Mouse (Mus musculus) left cerebral cortex, postnatal 36 days (tissue): ENCODE results near the gene Lrrc36. TPM values are rescaled to one million over a fixed set of nuclear protein-coding genes. Genes with fewer than 3 reads are reported as not detected.

Experiments
- DNase-seq, 2 experiments: peaks; one replicate each; pipeline ENCODE4 v3.0.0; 2021 to 2022; ENCODE audit warnings: low spot score in 2 of 2, mixed read lengths in 1 of 2
- intact Hi-C: fragments of 180-260 bp; cut with DNase I; formaldehyde crosslinking; loops from one replicate; pipeline ENCODE4 v1.15.1; 2025
- total RNA-seq, 2 experiments: library from RNA; stranded (reverse); gene quantifications; 2 replicates each; pipeline ENCODE4 v1.2.3; 2021

The Lrrc36 gene
- total RNA-seq, 2 experiments from 2014 or later, result 0.32 to 0.37 TPM

- intact Hi-C loops, result no loop called here
- DNase-seq, result no peak
Observed at GRCm38 (mm10) chr8:105476161-105476560, 62.8 kb downstream of the Lrrc36 start.

- no peak for DNase-seq
- intact Hi-C loops, result no loop called here
Observed at GRCm38 (mm10) chr8:105476628-105477413, 63.5 kb downstream of the Lrrc36 start.

- no peak for DNase-seq
- intact Hi-C loops, result no loop called here
Observed at GRCm38 (mm10) chr8:105477792-105478191, 64.4 kb downstream of the Lrrc36 start.

- no peak for DNase-seq
- intact Hi-C loops, result no loop called here
Observed at GRCm38 (mm10) chr8:105481013-105481412, 67.6 kb downstream of the Lrrc36 start.

DNA sequence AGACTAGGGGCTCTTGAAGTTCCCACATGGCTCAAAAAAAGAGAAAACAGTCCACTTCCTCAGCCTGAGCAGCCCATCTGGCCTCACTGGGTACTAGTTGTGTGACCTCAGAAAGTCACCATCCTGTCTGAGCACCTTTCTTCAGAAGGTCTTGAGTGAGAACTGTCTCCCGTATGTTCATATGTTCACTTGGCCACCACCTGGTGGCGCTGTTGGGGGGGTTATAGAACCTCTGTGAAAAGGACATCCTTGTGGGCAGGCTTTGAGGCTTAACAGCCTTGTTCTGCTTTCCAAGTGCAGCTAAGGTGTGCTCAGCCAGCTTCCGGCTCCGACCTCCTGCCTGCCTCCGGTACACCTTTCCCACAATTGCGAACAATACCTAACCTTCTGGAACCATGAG, 68.1 kb downstream of the Lrrc36 start:
- no peak for DNase-seq
- intact Hi-C loops, result no loop called here

DNA sequence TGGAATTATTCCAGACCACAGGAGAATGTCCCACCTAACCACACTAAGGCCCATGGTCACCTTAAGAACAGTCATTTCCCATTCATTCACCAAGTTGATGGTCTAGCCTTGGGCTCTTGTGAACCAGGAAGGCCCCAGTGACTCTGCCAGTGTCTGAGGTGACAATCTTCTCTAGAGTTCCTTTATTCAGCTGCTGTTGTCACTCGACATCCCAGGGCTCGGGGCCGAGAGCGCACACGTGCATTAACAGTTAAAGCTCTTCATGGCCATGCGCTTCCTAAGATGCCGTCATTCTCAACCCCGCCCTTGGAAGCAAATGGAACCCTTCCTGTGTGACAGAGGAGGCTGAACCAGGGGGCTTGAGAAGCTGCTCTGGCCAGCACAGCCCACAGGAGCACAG, 68.8 kb downstream of the Lrrc36 start:
- DNase-seq, result no peak
- intact Hi-C loops, result no loop called here

GRCm38 (mm10) chr8:105483212-105484029, 70.0 kb downstream of the Lrrc36 start:
- intact Hi-C loops, result no loop called here
- DNase-seq, result no peak

GRCm38 (mm10) chr8:105484030-105484368, 70.6 kb downstream of the Lrrc36 start:
- intact Hi-C loops, result no loop called here
- no peak for DNase-seq

DNA sequence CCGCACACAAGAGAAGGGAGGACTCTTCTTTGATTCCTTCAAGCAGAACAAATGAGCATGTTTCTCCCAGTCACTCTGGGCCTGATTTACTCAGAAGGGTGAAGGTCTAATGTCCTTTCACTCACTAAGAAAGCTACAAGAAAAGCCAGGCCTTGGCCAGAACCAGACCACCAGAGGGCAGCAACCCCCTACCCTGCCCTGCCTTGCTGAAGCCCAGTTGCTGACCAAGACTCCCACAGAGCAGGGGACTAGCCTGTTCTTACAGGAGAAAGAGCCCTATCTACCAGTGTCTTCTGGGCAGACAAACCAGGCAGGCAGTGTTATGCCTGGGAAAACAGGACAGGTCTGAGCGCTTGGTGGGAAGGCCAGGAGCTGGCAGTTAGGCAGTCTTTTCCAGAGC, 71.0 kb downstream of the Lrrc36 start:
- DNase-seq, result no peak
- intact Hi-C loops, result no loop called here

- intact Hi-C loops, result no loop called here
- DNase-seq, result no peak
Observed at GRCm38 (mm10) chr8:105488082-105488481, 74.7 kb downstream of the Lrrc36 start.

GRCm38 (mm10) chr8:105489281-105489680, 75.9 kb downstream of the Lrrc36 start:
- intact Hi-C loops, result no loop called here
- DNase-seq, result no peak

GRCm38 (mm10) chr8:105493495-105493894, 80.1 kb downstream of the Lrrc36 start:
- intact Hi-C loops, result no loop called here
- DNase-seq, result no peak

- intact Hi-C loops, result no loop called here
- DNase-seq, result no peak
Observed at GRCm38 (mm10) chr8:105494566-105494965, 81.2 kb downstream of the Lrrc36 start.

DNA sequence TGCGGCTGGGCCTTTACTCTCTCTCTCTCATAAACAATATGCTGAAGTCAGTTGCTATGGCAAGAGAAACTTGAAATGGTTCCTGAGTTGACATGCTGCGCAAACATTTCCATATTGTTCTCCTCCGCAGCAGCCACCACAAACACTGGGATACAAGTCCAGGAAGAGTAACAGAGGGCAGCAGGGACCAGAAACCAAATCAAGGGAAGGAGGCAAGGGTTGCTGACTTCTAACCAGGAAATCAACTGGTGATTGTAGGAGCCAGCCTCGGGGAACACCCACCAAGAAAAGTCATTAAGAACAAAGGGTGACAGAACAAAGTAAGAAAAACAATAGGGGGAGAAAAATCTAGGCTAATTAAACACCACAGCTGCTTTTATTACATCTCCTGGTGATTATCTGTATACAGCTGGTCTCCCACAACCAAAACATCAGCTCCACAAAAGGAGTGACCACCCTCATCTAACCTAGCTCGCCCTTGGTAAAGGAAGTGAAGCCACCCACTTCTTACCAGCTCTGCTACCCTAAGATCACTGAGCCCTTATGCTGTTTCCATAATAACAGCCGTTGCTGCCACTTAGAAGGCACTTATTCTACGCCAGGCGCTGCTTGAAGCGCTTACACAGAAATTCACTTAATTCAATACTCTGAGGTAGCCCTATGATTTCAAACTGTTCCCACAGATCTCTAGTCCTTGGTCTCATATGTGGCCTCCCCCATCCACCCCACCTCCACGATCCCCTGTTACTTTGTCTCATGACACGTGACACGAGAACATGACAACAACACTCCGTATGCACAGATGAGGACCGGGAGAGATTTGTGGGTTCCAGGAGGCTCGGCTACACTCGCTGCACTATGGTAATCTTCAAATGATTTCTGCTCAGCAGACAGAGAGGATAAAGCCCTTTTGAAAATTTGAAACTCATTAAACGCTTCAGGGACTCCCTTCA, 82.3 kb downstream of the Lrrc36 start:
- no peak for DNase-seq
- intact Hi-C loops, result no loop called here

DNA sequence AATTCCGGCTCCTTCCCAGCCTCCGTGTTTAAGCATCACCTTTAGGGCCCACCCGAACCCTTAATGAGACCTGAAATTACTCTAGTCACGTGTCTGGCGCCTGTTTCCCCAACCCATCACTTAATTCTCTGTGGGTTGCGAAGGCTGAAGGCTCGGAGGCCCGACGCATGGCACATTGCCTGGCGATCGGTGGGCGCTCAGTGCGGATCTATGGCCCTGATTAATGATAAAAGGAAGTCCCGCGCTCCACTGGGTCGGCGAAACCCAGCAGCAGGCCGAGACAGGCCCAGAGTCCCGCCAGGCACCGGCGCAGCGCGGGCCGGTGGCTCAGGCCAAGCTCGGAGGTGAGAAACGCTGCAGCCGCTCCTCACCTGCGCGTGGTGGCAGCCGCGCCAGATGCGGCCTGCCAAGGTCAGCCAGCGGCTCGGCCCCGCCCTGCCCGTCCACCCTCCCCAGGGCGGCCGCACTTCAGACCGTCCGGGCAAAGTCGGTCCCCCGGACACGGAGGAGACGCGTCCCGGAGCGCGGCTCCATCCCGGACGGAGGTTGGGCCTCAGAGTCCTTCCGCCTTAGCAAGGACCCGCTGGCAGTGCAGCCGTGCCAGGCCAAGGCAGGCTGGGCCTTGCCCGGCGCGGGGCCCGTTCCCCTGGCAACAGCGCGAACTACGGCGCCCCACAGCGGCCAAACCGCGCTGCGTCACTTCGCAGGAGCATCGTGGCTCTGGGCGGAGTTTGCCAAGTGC, 83.2 kb downstream of the Lrrc36 start, which contains the start of gene Zdhhc1:
Gene Zdhhc1 (minus strand): TSS at position 464 of the 742 bp plus-strand sequence.
- peak; percentile 87 to 91 for DNase-seq
- intact Hi-C loops, result no loop called here

- intact Hi-C loops, result no loop called here
- no peak for DNase-seq
Observed at GRCm38 (mm10) chr8:105499787-105500186, 86.4 kb downstream of the Lrrc36 start.

DNA sequence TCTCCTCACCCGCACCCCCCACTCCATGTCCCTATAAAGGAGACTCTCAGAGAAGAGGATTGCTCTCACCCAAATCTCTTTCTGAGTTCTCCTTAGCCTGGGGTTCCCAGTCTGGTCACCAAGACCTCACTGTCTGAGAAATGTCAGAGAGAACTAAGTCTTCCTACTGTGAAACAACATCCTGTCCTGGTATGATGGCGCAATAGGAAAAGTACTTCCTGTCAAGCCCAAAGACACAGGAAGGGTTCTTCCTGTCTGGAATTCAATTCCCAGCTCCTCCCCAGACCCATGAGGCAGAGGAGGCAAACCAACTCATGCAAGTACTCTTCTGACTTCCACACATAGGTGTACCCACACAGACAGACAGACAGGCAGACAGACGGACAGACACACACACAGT, 91.2 kb downstream of the Lrrc36 start:
- DNase-seq, result no peak
- intact Hi-C loops, result no loop called here

- no peak for DNase-seq
- intact Hi-C loops, result no loop called here
Observed at GRCm38 (mm10) chr8:105506977-105507376, 93.6 kb downstream of the Lrrc36 start.

DNA sequence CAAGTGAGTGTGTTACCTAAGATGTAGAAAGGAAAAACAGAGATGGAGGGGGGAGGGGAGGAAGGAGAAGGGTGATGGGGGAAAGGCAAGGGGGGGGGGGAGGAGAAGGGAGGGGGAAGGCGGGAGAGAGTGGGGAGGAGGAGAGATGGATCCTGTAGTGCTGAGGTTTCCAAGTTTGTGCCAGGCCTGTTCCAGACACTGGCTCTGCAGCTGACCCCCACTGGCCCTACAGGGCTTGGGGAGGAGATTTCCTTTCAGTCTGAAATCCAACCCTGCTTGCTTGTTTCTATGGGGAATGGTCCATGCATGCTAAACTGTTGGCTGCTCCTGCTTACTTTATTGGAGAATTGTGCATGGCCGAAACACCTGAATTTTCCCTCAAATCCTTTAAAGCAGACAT, 95.4 kb downstream of the Lrrc36 start:
- DNase-seq, result no peak
- intact Hi-C loops, result no loop called here
